ENCODE assay signal across 12 mouse cellular contexts in the genomic region with DNA sequence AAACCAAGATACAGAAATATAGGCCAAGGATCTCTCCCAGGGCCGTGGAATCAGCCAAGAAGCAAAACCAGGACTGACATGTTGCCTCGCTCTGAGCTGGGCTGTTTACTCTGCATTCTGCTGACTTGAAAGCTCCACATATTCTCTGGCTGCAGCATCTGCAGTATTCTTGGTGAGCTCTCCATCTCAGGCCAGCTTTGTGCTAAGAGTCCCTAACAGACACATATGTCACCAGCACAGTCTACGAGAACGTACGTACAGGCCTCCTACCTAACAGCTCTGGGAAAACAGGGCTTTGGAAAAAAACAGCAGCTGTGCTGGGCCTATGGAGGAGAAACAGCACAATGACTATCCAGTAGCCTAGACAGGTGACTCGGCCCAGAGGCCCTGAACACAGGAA.
A peak's percentile ranks its signal among the peaks of the same experiment; 100 is the strongest.
DNase-seq lines count a peak whose midpoint lies in the region; ATAC-seq lines count a peak whose summit lies in the region.
"Had no signal": no experiment of that assay in that cellular context is flagged by ENCODE, and none has a peak within 500 bp of the region (broad histone marks: within the 10 kb centered on the region; RNA-seq: fewer than 3 reads in every experiment).

No protein-coding gene starts in this region.

- H3K4me3 ChIP-seq in kidney, embryonic 14.5 days (ENCODE audit: low read length): no peak overlapping the region
- H3K4me3 ChIP-seq: limb, embryonic 15.5 days; lung, embryonic 15.5 days; midbrain, embryonic 10.5 days; neural tube, embryonic 12.5 days had no signal

- no peaks in the 10 kb centered on the region for H3K36me3 ChIP-seq in kidney, embryonic 14.5 days (ENCODE audit: control insufficient read depth, insufficient read depth, low read length)
- H3K36me3 ChIP-seq: limb, embryonic 15.5 days; lung, embryonic 15.5 days; midbrain, embryonic 10.5 days; neural tube, embryonic 12.5 days had no signal

- H3K4me2 ChIP-seq in kidney, embryonic 14.5 days (replicated peaks; ENCODE audit: low read depth, low read length): no peak overlapping the region
- H3K4me2 ChIP-seq: limb, embryonic 15.5 days; lung, embryonic 15.5 days; neural tube, embryonic 12.5 days had no signal

- DNase-seq in frontal cortex, adult 2 months (ENCODE audit: extremely low spot score in 1 of 2, low spot score in 1 of 2): peak; percentile 28 to 53
- no peak for DNase-seq in frontal cortex, postnatal 14 days (ENCODE audit: low spot score in 2 of 2)
- peak; percentile 69 for DNase-seq in brain, adult 2 months (ENCODE audit: low read depth, low spot score)
- DNase-seq in cerebellum, adult 9-10 months: peak; percentile 47
- peak; percentile 19 to 33 for DNase-seq in left cerebral cortex, adult 18-20 months (ENCODE audit: low spot score in 2 of 2)
- DNase-seq in urinary bladder, postnatal 4 days (ENCODE audit: low spot score in 2 of 2): no peak
- DNase-seq in gastrocnemius, postnatal 36 days: no peak

- intact Hi-C loops in gastrocnemius, postnatal 36 days (cut with DNase I): loop anchor here (5.0 kb wide), 1 partner anchor 111 kb away; no protein-coding TSS in a partner anchor

- ATAC-seq in kidney, embryonic 14.5 days (ENCODE audit: low FRiP score, low TSS enrichment): no peak

- H3K4me1 ChIP-seq in kidney, embryonic 14.5 days (ENCODE audit: control insufficient read depth, insufficient read depth, low read length): no peaks in the 10 kb centered on the region
- H3K4me1 ChIP-seq: limb, embryonic 15.5 days; lung, embryonic 15.5 days; midbrain, embryonic 10.5 days; neural tube, embryonic 12.5 days had no signal

- no peak overlapping the region for H3K27ac ChIP-seq in kidney, embryonic 14.5 days (ENCODE audit: low read depth, low read length)
- H3K27ac ChIP-seq: limb, embryonic 15.5 days; lung, embryonic 15.5 days; midbrain, embryonic 10.5 days; neural tube, embryonic 12.5 days had no signal

- 77% methylated on average over 6 of the region's 6 CpGs for WGBS in kidney, embryonic 14.5 days

- no peaks in the 10 kb centered on the region for H3K27me3 ChIP-seq in kidney, embryonic 14.5 days (ENCODE audit: control insufficient read depth, insufficient read depth, low read length)
- H3K27me3 ChIP-seq: limb, embryonic 15.5 days; lung, embryonic 15.5 days; neural tube, embryonic 12.5 days had no signal

- H3K9ac ChIP-seq in kidney, embryonic 14.5 days (ENCODE audit: low read depth, low read length): no peak overlapping the region
- H3K9ac ChIP-seq: limb, embryonic 15.5 days; lung, embryonic 15.5 days; neural tube, embryonic 12.5 days had no signal

- H3K9me3 ChIP-seq in kidney, embryonic 14.5 days (ENCODE audit: control insufficient read depth, low read length): no peaks in the 10 kb centered on the region
- H3K9me3 ChIP-seq: limb, embryonic 15.5 days; lung, embryonic 15.5 days; midbrain, embryonic 10.5 days; neural tube, embryonic 12.5 days had no signal

Comparison
In these comparisons a context has a peak if more than half of its experiments do, and no peak if none do; other contexts are left out.
1. DNase-seq: peak in frontal cortex, adult 2 months (2 of 2), brain, adult 2 months (single experiment), cerebellum, adult 9-10 months (single experiment) and left cerebral cortex, adult 18-20 months (2 of 2); none in frontal cortex, postnatal 14 days (0 of 2), urinary bladder, postnatal 4 days (0 of 2) and gastrocnemius, postnatal 36 days (0 of 2).